Mouse (Mus musculus) thymus, adult 2 months (tissue): ENCODE measurements around the gene Ly86.

ENCODE experiments used
- CTCF ChIP-seq: fragments of 200-500 bp; IDR thresholded peaks from 2 replicates; pipeline ENCODE4 v1.5.1; 2012; ENCODE audit warnings: mild to moderate bottlenecking, control low read depth, low read length, moderate library complexity, borderline replicate concordance; ENCODE audit not compliant: control insufficient read depth, poor library complexity, insufficient read depth; ENCODE audit errors: extremely low read depth
- POLR2A ChIP-seq: fragments of 200-500 bp; IDR thresholded peaks from 2 replicates; pipeline ENCODE4 v1.6.1; 2012; ENCODE audit warnings: mild to moderate bottlenecking, low read length, control low read depth, moderate library complexity; ENCODE audit not compliant: control insufficient read depth, poor library complexity, insufficient read depth; ENCODE audit errors: extremely low read depth

GRCm38 (mm10) chr13:37436267-37437013, 91.4 kb downstream of the Ly86 start:
- no peak for TF ChIP-seq CTCF
- TF ChIP-seq POLR2A: no peak
